Mouse (Mus musculus): ENCODE measurements around the gene Prf1.

The Prf1 gene

GRCm38 (mm10) chr10:61275669-61276110 is 21.9 kb upstream of the Prf1 start:
- TF ChIP-seq GATA4 (IDR thresholded peaks at IDR 0.05; ENCODE audit: insufficient replicate concordance, low read length), result no peak; the same call in 1 of the 2 replicates

GRCm38 (mm10) chr10:61277051-61277450 is 20.6 kb upstream of the Prf1 start:
- TF ChIP-seq GATA4 (IDR thresholded peaks at IDR 0.05; ENCODE audit: insufficient replicate concordance, low read length), result no peak

GRCm38 (mm10) chr10:61277918-61278674 is 19.5 kb upstream of the Prf1 start:
- peak; percentile 60; the same call in 1 of the 2 replicates for TF ChIP-seq GATA4 (IDR thresholded peaks at IDR 0.05; ENCODE audit: insufficient replicate concordance, low read length)

DNA sequence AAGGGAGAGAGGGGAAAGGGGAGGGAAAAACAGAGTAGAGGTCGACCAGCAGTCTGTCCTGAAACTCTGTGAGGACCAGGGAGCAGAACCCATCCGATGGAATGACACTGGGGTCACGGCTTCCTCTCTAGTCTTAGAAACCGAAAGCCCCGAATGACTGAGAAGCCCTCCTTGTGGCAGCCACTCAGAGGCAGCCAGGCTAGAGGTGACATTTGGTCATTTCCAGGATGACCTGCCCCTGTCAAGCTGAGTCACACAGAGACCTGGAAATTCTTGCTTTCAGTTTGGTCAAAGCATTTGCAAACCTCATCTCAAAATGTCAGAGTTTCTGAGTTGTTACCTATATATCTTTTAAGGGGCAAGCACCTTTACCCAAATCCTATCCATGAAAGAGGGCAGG is 16.5 kb upstream of the Prf1 start:
- no peak for TF ChIP-seq GATA4 (IDR thresholded peaks at IDR 0.05; ENCODE audit: insufficient replicate concordance, low read length)

DNA sequence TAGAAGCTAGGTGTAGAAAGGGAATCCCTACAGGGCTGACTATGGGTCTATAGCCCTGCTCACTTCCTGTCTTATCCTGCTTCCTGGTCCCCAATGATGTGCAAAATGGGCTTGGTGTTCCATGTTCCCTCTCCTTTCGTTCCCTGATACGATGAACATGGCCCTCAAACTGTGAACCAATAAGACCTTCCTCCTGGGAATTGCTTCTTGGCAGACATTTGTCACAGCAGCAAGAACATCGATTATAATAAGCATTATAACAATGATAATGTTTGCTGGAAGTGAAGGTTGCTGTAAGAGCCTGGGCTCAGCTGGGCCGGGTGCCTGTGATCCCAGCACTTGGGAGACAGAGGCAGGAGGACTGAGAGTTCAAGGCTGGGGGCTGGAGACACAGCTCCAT is 13.3 kb upstream of the Prf1 start:
- TF ChIP-seq GATA4 (IDR thresholded peaks at IDR 0.05; ENCODE audit: insufficient replicate concordance, low read length), result no peak

DNA sequence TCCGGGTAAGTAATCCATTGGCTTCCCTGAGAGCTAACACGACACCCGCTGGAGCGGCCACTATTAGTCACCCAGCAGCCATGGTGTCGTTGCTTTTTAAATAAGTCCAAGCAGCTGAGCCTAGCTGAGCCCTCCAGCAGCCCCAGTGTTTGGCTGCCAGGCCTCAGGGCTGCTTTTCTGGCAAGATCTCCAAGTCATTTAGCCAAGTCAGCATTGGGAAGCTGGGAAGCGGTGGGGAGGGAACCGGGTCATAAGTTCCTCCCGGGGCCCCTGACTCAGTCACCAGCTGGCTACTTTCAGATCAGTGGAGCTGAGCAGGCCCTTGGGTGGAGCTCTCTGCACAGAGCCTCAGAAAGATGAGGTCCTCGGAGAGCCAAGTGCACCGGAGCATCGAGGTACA is 12.4 kb upstream of the Prf1 start:
- no peak for TF ChIP-seq GATA4 (IDR thresholded peaks at IDR 0.05; ENCODE audit: insufficient replicate concordance, low read length)

- TF ChIP-seq GATA4 (IDR thresholded peaks at IDR 0.05; ENCODE audit: insufficient replicate concordance, low read length), result no peak
Measured at GRCm38 (mm10) chr10:61286246-61286645, 11.4 kb upstream of the Prf1 start.

GRCm38 (mm10) chr10:61290016-61290415 is 7.6 kb upstream of the Prf1 start:
- TF ChIP-seq GATA4 (IDR thresholded peaks at IDR 0.05; ENCODE audit: insufficient replicate concordance, low read length), result no peak

- TF ChIP-seq GATA4 (IDR thresholded peaks at IDR 0.05; ENCODE audit: insufficient replicate concordance, low read length), result no peak
Measured at GRCm38 (mm10) chr10:61290479-61290878, 7.2 kb upstream of the Prf1 start.

- TF ChIP-seq GATA4 (IDR thresholded peaks at IDR 0.05; ENCODE audit: insufficient replicate concordance, low read length), result no peak
Measured at GRCm38 (mm10) chr10:61294242-61294641, 3.4 kb upstream of the Prf1 start.

GRCm38 (mm10) chr10:61296713-61297445 is 754 bp upstream of the Prf1 start:
- no peak for TF ChIP-seq GATA4 (IDR thresholded peaks at IDR 0.05; ENCODE audit: insufficient replicate concordance, low read length)

DNA sequence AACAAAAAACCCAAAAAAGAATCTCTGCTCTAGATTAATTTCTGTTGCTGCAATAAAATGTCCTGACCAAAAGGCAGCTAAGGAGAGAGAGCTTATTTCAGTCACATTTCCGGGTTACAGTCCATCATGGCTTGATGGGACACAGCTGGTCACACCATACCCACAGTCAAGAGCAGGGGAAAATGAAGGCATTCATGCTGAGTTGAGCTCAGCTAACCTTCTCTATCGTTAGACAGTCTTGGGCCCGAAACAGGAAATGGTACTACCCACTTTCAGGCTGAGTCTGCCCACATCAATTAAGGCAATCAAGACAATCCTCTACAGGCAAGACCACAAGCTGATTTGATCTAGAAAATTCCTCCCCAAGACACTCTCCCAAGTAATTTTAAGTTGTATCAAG is 3.4 kb downstream of the Prf1 start:
- no peak for TF ChIP-seq GATA4 (IDR thresholded peaks at IDR 0.05; ENCODE audit: insufficient replicate concordance, low read length)

- TF ChIP-seq GATA4 (IDR thresholded peaks at IDR 0.05; ENCODE audit: insufficient replicate concordance, low read length), result no peak
Measured at GRCm38 (mm10) chr10:61304046-61304445, 6.4 kb downstream of the Prf1 start.

DNA sequence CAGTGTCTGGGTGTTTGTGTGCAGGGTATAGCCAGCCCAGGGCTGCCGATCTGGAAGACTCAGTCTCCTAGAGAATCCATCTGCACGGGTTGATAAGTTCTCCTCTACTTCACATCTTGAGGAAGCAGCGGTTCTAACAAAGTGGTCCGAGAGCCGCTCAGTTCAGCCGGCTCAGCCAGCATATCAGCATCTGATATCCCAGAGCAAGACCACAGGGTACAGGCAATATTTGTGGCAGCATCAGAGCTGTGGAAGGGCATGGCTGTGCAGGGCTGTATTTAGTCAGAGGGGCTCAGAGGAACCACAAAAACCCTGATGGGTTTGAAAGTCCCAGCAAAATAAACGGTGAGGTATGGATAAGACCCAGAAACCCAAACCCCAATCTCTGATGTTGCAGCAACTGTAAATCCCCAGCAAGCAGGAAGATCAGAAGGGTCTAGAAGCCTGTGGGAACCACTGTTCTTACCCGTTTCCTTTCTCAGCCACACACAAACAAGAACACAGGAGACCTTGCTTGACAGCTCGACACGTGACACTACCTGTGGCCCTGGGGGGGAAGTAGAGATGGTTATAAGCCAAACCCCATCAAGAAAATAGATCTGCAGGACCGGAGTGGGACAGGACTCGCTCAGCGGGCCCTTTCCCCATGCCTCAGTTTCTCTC is 8.4 kb downstream of the Prf1 start:
- TF ChIP-seq GATA4 (IDR thresholded peaks at IDR 0.05; ENCODE audit: insufficient replicate concordance, low read length), result no peak

DNA sequence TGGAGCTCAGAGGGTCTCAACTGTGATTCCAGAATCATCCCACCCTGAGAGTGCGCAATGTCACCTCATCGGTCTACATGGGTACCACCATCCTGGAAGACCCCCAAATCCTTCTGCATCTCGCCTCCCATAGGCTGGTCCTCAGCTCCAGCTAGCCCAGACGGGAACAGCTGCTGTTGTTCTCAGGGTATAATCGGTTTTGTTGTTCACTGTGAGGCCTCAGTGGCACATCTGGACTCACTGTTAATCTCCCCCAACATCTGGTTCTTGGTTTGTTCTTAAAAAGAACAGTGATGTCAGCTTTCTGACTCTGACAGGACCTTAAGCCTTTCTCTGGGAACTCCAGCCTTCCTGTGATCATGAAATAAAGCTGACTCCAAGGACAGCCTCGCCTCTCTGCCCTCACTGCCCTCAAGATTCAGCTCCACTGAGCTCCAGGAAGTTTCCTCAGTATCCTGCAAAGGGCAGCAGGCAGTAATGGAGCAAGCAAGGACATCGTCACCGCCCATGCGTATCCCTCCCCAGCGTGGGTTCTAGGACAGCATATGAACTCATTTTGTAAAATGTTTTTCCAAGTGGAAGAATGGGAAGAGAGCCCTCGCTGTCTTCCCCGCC is 11.2 kb downstream of the Prf1 start:
- no peak for TF ChIP-seq GATA4 (IDR thresholded peaks at IDR 0.05; ENCODE audit: insufficient replicate concordance, low read length)
